Mouse (Mus musculus) myocyte (in vitro differentiated cells): ENCODE measurements around the gene Dcun1d3. TPM values are rescaled to one million over a fixed set of nuclear protein-coding genes. Genes with fewer than 3 reads are reported as not detected.

Experiments
- H3K27me3 ChIP-seq: one replicate; pipeline ENCODE4 v1.6.1; 2011; ENCODE audit not compliant: control insufficient read depth, insufficient read depth, insufficient read length
- H3K36me3 ChIP-seq: one replicate; pipeline ENCODE4 v1.6.1; 2011; ENCODE audit not compliant: control insufficient read depth, insufficient read depth
- H3K4me2 ChIP-seq: one replicate; pipeline ENCODE4 v1.6.1; 2011; ENCODE audit warnings: low read depth, control low read depth
- H3K4me3 ChIP-seq: one replicate; pipeline ENCODE4 v1.5.1; 2011; ENCODE audit warnings: mild to moderate bottlenecking, control low read depth, moderate library complexity
- H3K79me2 ChIP-seq: one replicate; pipeline ENCODE4 v1.6.1; 2011; ENCODE audit not compliant: control insufficient read depth, insufficient read depth
- H3ac ChIP-seq: one replicate; pipeline ENCODE4 v1.6.1; 2011; ENCODE audit not compliant: control insufficient read depth, insufficient read length
- CEBPB ChIP-seq: IDR thresholded peaks from 2 replicates; pipeline ENCODE4 v1.6.1; 2011; ENCODE audit warnings: mild to moderate bottlenecking, moderate library complexity; ENCODE audit not compliant: poor library complexity, insufficient read depth, severe bottlenecking
- E2F4 ChIP-seq: IDR thresholded peaks from one replicate; pipeline ENCODE4 v1.6.1; 2011; ENCODE audit warnings: mild to moderate bottlenecking, control low read depth, moderate library complexity; ENCODE audit not compliant: insufficient read depth
- MAX ChIP-seq: IDR thresholded peaks from one replicate; pipeline ENCODE4 v1.6.1; 2011; ENCODE audit warnings: low read depth, mild to moderate bottlenecking, control low read depth
- MYOD1 ChIP-seq, 3 experiments: IDR thresholded peaks; one replicate each; pipeline ENCODE4 v1.6.1; 2011; ENCODE audit warnings: control low read depth in 2 of 3, low read depth in 2 of 3, mild to moderate bottlenecking in 2 of 3, moderate library complexity in 1 of 3; ENCODE audit not compliant: insufficient read length in 2 of 3, control insufficient read depth in 1 of 3
- MYOG ChIP-seq, 3 experiments: IDR thresholded peaks; one replicate each; pipeline ENCODE4 v1.6.1; 2011; ENCODE audit warnings: control low read depth in 2 of 3, low read depth in 2 of 3, mild to moderate bottlenecking in 2 of 3; ENCODE audit not compliant: insufficient read length in 2 of 3, control insufficient read depth in 1 of 3, insufficient read depth in 1 of 3
- POLR2A ChIP-seq: IDR thresholded peaks from one replicate; pipeline ENCODE4 v1.6.1; 2011; ENCODE audit warnings: low read depth, mild to moderate bottlenecking, control low read depth, moderate library complexity; ENCODE audit not compliant: insufficient read length
- POLR2AphosphoS2 ChIP-seq: IDR thresholded peaks from one replicate; pipeline ENCODE4 v1.6.1; 2011; ENCODE audit warnings: low read depth, control low read depth; ENCODE audit not compliant: insufficient read length
- REST ChIP-seq: IDR thresholded peaks from one replicate; pipeline ENCODE4 v1.6.1; 2011; ENCODE audit warnings: mild to moderate bottlenecking, control low read depth, moderate library complexity; ENCODE audit not compliant: insufficient read depth, insufficient read length
- SRF ChIP-seq: IDR thresholded peaks from one replicate; pipeline ENCODE4 v1.6.1; 2011; ENCODE audit warnings: low read depth; ENCODE audit not compliant: control insufficient read depth, insufficient read length
- TCF12 ChIP-seq: IDR thresholded peaks from one replicate; pipeline ENCODE4 v1.6.1; 2011; ENCODE audit warnings: mild to moderate bottlenecking, control low read depth; ENCODE audit not compliant: poor library complexity, insufficient read depth, severe bottlenecking
- TCF3 ChIP-seq: IDR thresholded peaks from one replicate; pipeline ENCODE4 v1.6.1; 2011; ENCODE audit warnings: low read depth, control low read depth; ENCODE audit not compliant: insufficient read length
- USF1 ChIP-seq: IDR thresholded peaks from one replicate; pipeline ENCODE4 v1.6.1; 2011; ENCODE audit warnings: low read depth, mild to moderate bottlenecking, control low read depth, moderate library complexity
- polyA plus RNA-seq: library from polyadenylated mRNA; unstranded; fragments of >200 nt; fragmentation: generic; extraction: Trizol; gene quantifications from one replicate; pipeline ENCODE4 v1.2.1, GENCODE M21; 2012; ENCODE audit warnings: missing spikeins

The Dcun1d3 gene
- polyA plus RNA-seq, 1 experiment = 8.8 TPM

DNA sequence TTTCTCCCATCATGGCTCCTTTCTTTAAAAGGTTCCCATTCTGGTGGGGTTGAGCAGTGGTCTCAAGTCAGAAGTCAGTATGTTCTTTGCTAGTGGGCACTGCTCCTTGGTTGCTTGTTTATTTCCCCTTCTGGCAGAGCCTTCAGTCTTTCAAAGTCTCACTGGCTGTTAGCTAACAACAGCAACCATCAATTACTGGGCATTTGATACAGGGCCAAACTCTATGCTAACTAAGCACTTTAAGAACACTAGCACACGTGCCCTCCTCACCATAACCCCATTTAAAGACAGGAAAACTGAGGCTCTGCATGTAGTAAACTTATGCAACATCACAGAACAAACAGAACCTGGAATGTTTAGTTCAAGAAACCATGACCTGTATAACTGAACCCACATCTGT lies 33.9 kb downstream of the Dcun1d3 start:
- TF ChIP-seq POLR2A = no peak
- TF ChIP-seq MAX = no peak
- TF ChIP-seq E2F4 = no peak
- TF ChIP-seq USF1 = no peak
- no peak for TF ChIP-seq REST
- no peak for TF ChIP-seq SRF
- TF ChIP-seq CEBPB = no peak
- TF ChIP-seq MYOG (IDR thresholded peaks at IDR 0.05; ENCODE audit: control insufficient read depth in 1 of 3, insufficient read depth in 1 of 3, insufficient read length in 2 of 3, low read depth in 2 of 3) = no peak
- TF ChIP-seq POLR2AphosphoS2 = no peak
- TF ChIP-seq TCF3 = no peak
- no peak for TF ChIP-seq TCF12
- TF ChIP-seq MYOD1 (IDR thresholded peaks at IDR 0.05; ENCODE audit: control insufficient read depth in 1 of 3, insufficient read length in 2 of 3, low read depth in 2 of 3) = no peak
- Histone ChIP-seq H3K27me3 (no peaks in the 10 kb centered on the region), H3K4me3 (no peak overlapping the region)

GRCm38 (mm10) chr7:119861335-119862091 lies 34.6 kb downstream of the Dcun1d3 start:
- Histone ChIP-seq H3ac (no peak overlapping the region), H3K4me3 (no peak overlapping the region), H3K4me2 (peak overlapping the region; percentile 82), H3K27me3 (no peaks in the 10 kb centered on the region), H3K79me2 (peaks cover 20% of the 10 kb centered on the region), H3K36me3 (no peaks in the 10 kb centered on the region)
- peak in 1 of 3 experiments; percentile 35 for TF ChIP-seq MYOD1 (IDR thresholded peaks at IDR 0.05; ENCODE audit: control insufficient read depth in 1 of 3, insufficient read length in 2 of 3, low read depth in 2 of 3)
- TF ChIP-seq POLR2AphosphoS2 = no peak
- TF ChIP-seq E2F4 = no peak
- no peak for TF ChIP-seq MAX
- no peak for TF ChIP-seq TCF3

More for the DNA sequence above, 33.9 kb downstream of the Dcun1d3 start:
- Histone ChIP-seq H3ac (no peak overlapping the region), H3K36me3 (no peaks in the 10 kb centered on the region), H3K4me2 (peak overlapping the region; percentile 82), H3K79me2 (peaks cover 26% of the 10 kb centered on the region)

- H3K27me3 ChIP-seq = no peaks in the 10 kb centered on the region
- peak overlapping the region; percentile 82 for H3K4me2 ChIP-seq
- H3K4me3 ChIP-seq = no peak overlapping the region
- TF ChIP-seq SRF (no peak), CEBPB (no peak), REST (no peak), MYOG (IDR thresholded peaks at IDR 0.05; ENCODE audit: control insufficient read depth in 1 of 3, insufficient read depth in 1 of 3, insufficient read length in 2 of 3, low read depth in 2 of 3) (no peak), TCF12 (no peak), MYOD1 (IDR thresholded peaks at IDR 0.05; ENCODE audit: control insufficient read depth in 1 of 3, insufficient read length in 2 of 3, low read depth in 2 of 3) (no peak), E2F4 (no peak), USF1 (no peak), TCF3 (no peak), POLR2AphosphoS2 (no peak), POLR2A (no peak), MAX (no peak)
- no peak overlapping the region for H3ac ChIP-seq
- H3K36me3 ChIP-seq = no peaks in the 10 kb centered on the region
- peaks cover 20% of the 10 kb centered on the region for H3K79me2 ChIP-seq
These were observed 35.1 kb downstream of the Dcun1d3 start for GRCm38 (mm10) chr7:119860971-119861334.

DNA sequence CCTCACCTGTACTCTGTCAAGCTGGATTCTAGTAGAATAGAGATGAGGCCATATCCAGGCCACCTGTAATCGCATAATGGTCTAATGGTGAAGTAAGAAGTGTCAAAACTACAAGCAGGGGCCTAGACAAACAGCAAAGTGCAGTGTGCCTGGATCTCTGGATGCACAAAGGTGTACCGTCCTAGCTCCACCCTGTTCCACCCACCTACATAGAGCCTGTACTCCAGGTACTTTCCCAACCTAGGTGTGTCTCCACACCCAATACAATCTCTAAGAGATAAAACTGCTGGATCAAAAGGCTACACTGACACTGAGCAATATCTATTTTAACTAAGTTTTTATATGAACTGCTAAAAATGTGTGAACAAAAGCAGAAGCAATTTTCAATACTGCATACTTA lies 35.5 kb downstream of the Dcun1d3 start:
- Histone ChIP-seq H3K36me3 (no peaks in the 10 kb centered on the region), H3K27me3 (no peaks in the 10 kb centered on the region), H3K79me2 (peaks cover 20% of the 10 kb centered on the region), H3ac (no peak overlapping the region), H3K4me3 (no peak overlapping the region), H3K4me2 (peak overlapping the region; percentile 82)
- TF ChIP-seq SRF = no peak
- no peak for TF ChIP-seq REST
- TF ChIP-seq CEBPB = no peak
- TF ChIP-seq TCF3 = no peak
- TF ChIP-seq E2F4 = no peak
- no peak for TF ChIP-seq MYOD1 (IDR thresholded peaks at IDR 0.05; ENCODE audit: control insufficient read depth in 1 of 3, insufficient read length in 2 of 3, low read depth in 2 of 3)
- TF ChIP-seq USF1 = no peak
- TF ChIP-seq TCF12 = no peak
- TF ChIP-seq MYOG (IDR thresholded peaks at IDR 0.05; ENCODE audit: control insufficient read depth in 1 of 3, insufficient read depth in 1 of 3, insufficient read length in 2 of 3, low read depth in 2 of 3) = no peak
- no peak for TF ChIP-seq POLR2A
- no peak for TF ChIP-seq POLR2AphosphoS2
- TF ChIP-seq MAX = no peak

DNA sequence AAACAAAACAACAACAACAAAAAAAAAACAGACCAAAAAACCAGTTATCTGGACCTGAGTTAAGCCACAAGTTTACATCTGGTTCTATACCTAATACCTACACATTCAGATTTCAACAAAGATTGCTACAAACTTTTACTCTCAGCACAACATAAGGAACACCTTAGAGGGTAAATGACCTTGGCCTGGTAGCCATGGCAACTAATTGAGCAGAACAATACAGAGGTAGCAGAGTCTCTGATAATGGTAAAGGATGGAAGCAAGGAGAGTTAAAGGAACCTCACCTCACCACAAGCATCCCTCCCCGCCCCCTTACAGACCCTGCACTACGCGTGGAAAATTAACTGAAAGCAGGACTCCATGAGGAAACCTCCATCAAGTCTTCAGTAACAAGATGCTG lies 36.0 kb downstream of the Dcun1d3 start:
- Histone ChIP-seq H3K4me2 (no peak overlapping the region), H3K79me2 (peaks cover 18% of the 10 kb centered on the region), H3K36me3 (peaks cover 3% of the 10 kb centered on the region), H3K4me3 (no peak overlapping the region), H3K27me3 (no peaks in the 10 kb centered on the region), H3ac (no peak overlapping the region)
- no peak for TF ChIP-seq POLR2AphosphoS2
- no peak for TF ChIP-seq E2F4
- TF ChIP-seq POLR2A = no peak
- TF ChIP-seq SRF = no peak
- TF ChIP-seq CEBPB = no peak
- TF ChIP-seq MYOG (IDR thresholded peaks at IDR 0.05; ENCODE audit: control insufficient read depth in 1 of 3, insufficient read depth in 1 of 3, insufficient read length in 2 of 3, low read depth in 2 of 3) = no peak
- TF ChIP-seq MAX = no peak
- TF ChIP-seq TCF3 = no peak
- no peak for TF ChIP-seq REST
- no peak for TF ChIP-seq MYOD1 (IDR thresholded peaks at IDR 0.05; ENCODE audit: control insufficient read depth in 1 of 3, insufficient read length in 2 of 3, low read depth in 2 of 3)
- TF ChIP-seq USF1 = no peak
